Mouse (Mus musculus) thymus, adult 2 months (tissue): ENCODE measurements around the gene Nutf2.

ENCODE experiments used
- CTCF ChIP-seq: fragments of 200-500 bp; IDR thresholded peaks from 2 replicates; pipeline ENCODE4 v1.5.1; 2012; ENCODE audit warnings: mild to moderate bottlenecking, control low read depth, low read length, moderate library complexity, borderline replicate concordance; ENCODE audit not compliant: control insufficient read depth, poor library complexity, insufficient read depth; ENCODE audit errors: extremely low read depth
- POLR2A ChIP-seq: fragments of 200-500 bp; IDR thresholded peaks from 2 replicates; pipeline ENCODE4 v1.6.1; 2012; ENCODE audit warnings: mild to moderate bottlenecking, low read length, control low read depth, moderate library complexity; ENCODE audit not compliant: control insufficient read depth, poor library complexity, insufficient read depth; ENCODE audit errors: extremely low read depth

DNA sequence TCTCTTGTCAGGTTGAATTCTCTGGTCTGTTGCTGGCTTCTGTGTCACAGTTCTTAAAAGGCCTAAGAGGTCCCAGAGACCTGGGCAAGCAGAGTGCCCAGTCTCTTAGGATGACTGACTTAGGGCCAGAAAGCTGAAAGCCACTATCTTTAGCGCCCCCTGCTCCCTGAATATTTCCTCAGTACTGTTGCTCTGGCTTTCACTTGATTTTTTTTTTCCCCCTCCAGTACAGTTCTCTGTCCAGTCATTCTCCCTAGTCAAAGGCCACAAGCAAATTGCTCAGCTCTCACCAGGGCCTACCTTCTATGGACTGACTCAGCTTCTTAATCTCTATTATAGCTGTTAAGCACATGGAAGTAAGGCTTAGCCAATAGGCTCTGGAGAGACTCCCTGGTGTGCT, 1.6 kb downstream of the Nutf2 start:
- TF ChIP-seq CTCF (no peak), POLR2A (no peak)
